Mouse (Mus musculus) testis, adult 2 months (tissue): ENCODE measurements around the gene Slc36a1. TPM values are rescaled to one million over a fixed set of nuclear protein-coding genes. Genes with fewer than 3 reads are reported as not detected.

Experiments used
- H3K27ac ChIP-seq: fragments of 200-500 bp; 2 replicates; pipeline ENCODE4 v1.5.1; 2012; ENCODE audit warnings: low read depth, low read length; ENCODE audit not compliant: control insufficient read depth, insufficient read depth
- H3K27me3 ChIP-seq: fragments of 200-500 bp; 2 replicates; pipeline ENCODE4 v1.6.1; 2012; ENCODE audit warnings: mild to moderate bottlenecking, low read length, moderate library complexity; ENCODE audit not compliant: control insufficient read depth, insufficient read depth
- H3K36me3 ChIP-seq: fragments of 200-500 bp; 2 replicates; pipeline ENCODE4 v1.6.1; 2012; ENCODE audit warnings: mild to moderate bottlenecking, low read length; ENCODE audit not compliant: control insufficient read depth, insufficient read depth
- H3K4me1 ChIP-seq: fragments of 200-500 bp; 2 replicates; pipeline ENCODE4 v1.6.1; 2012; ENCODE audit warnings: low read length; ENCODE audit not compliant: control insufficient read depth, insufficient read depth
- H3K4me3 ChIP-seq: fragments of 200-500 bp; 2 replicates; pipeline ENCODE4 v1.5.1; 2012; ENCODE audit warnings: low read depth, mild to moderate bottlenecking, low read length, moderate library complexity, mixed read lengths; ENCODE audit not compliant: control insufficient read depth
- CTCF ChIP-seq: fragments of 200-500 bp; IDR thresholded peaks from 2 replicates; pipeline ENCODE4 v1.5.1; 2012; ENCODE audit warnings: low read depth, mild to moderate bottlenecking, inconsistent platforms, low read length, moderate library complexity; ENCODE audit not compliant: control insufficient read depth, insufficient read depth, insufficient replicate concordance
- POLR2A ChIP-seq: fragments of 200-500 bp; IDR thresholded peaks from 2 replicates; pipeline ENCODE4 v1.6.1; 2012; ENCODE audit warnings: low read depth, mild to moderate bottlenecking, inconsistent platforms, low read length, moderate library complexity; ENCODE audit not compliant: control insufficient read depth
- polyA plus RNA-seq: library from polyadenylated mRNA; depleted of rRNA; stranded (reverse); fragments of >200 nt; gene quantifications from 2 replicates; pipeline ENCODE4 v1.2.3, GENCODE M21; 2012

Gene Slc36a1
- polyA plus RNA-seq, 1 experiment: 18.1 TPM

GRCm38 (mm10) chr11:55187292-55187691 is 16.9 kb upstream of the Slc36a1 start:
- Histone ChIP-seq H3K4me1 (peaks cover 2% of the 10 kb centered on the region; the same call in 1 of the 2 replicates), H3K27ac (no peak overlapping the region), H3K36me3 (no peaks in the 10 kb centered on the region), H3K4me3 (no peak overlapping the region), H3K27me3 (no peaks in the 10 kb centered on the region)
- TF ChIP-seq POLR2A (no peak), CTCF (no peak)

GRCm38 (mm10) chr11:55187777-55188176 is 16.4 kb upstream of the Slc36a1 start:
- peaks cover 2% of the 10 kb centered on the region; the same call in 1 of the 2 replicates for H3K4me1 ChIP-seq
- no peaks in the 10 kb centered on the region for H3K27me3 ChIP-seq
- H3K36me3 ChIP-seq: no peaks in the 10 kb centered on the region
- H3K27ac ChIP-seq: no peak overlapping the region
- no peak overlapping the region for H3K4me3 ChIP-seq
- TF ChIP-seq POLR2A (no peak), CTCF (no peak)

GRCm38 (mm10) chr11:55190216-55190615 is 13.9 kb upstream of the Slc36a1 start:
- TF ChIP-seq POLR2A: no peak
- no peak for TF ChIP-seq CTCF
- Histone ChIP-seq H3K36me3 (no peaks in the 10 kb centered on the region), H3K4me3 (no peak overlapping the region)

GRCm38 (mm10) chr11:55197086-55197485 is 7.1 kb upstream of the Slc36a1 start:
- Histone ChIP-seq H3K36me3 (no peaks in the 10 kb centered on the region), H3K27ac (no peak overlapping the region), H3K4me3 (peak overlapping the region; percentile 59), H3K27me3 (no peaks in the 10 kb centered on the region), H3K4me1 (no peaks in the 10 kb centered on the region)
- TF ChIP-seq CTCF (no peak), POLR2A (no peak)

More at GRCm38 (mm10) chr11:55190216-55190615, 13.9 kb upstream of the Slc36a1 start:
- H3K27ac ChIP-seq: no peak overlapping the region
- H3K27me3 ChIP-seq: no peaks in the 10 kb centered on the region
- peaks cover 2% of the 10 kb centered on the region; the same call in 1 of the 2 replicates for H3K4me1 ChIP-seq

- H3K4me3 ChIP-seq: peak overlapping the region; percentile 59
Measured at GRCm38 (mm10) chr11:55197740-55198510, 6.2 kb upstream of the Slc36a1 start.

GRCm38 (mm10) chr11:55204602-55205001 is 452 bp downstream of the Slc36a1 start:
- peak overlapping the region; percentile 9; the same call in 1 of the 2 replicates for H3K27ac ChIP-seq
- TF ChIP-seq CTCF: no peak
- TF ChIP-seq POLR2A: no peak
- H3K36me3 ChIP-seq: no peaks in the 10 kb centered on the region
- H3K4me3 ChIP-seq: peak overlapping the region; percentile 93
- H3K4me1 ChIP-seq: peaks cover 2% of the 10 kb centered on the region; the same call in 1 of the 2 replicates
- H3K27me3 ChIP-seq: no peaks in the 10 kb centered on the region

More at GRCm38 (mm10) chr11:55197740-55198510, 6.2 kb upstream of the Slc36a1 start:
- H3K36me3 ChIP-seq: no peaks in the 10 kb centered on the region
- H3K4me1 ChIP-seq: no peaks in the 10 kb centered on the region
- H3K27ac ChIP-seq: no peak overlapping the region
- TF ChIP-seq CTCF (no peak), POLR2A (no peak; the same call in 1 of the 2 replicates)
- no peaks in the 10 kb centered on the region for H3K27me3 ChIP-seq

GRCm38 (mm10) chr11:55208001-55208690 is 4.0 kb downstream of the Slc36a1 start:
- Histone ChIP-seq H3K27ac (no peak overlapping the region), H3K36me3 (no peaks in the 10 kb centered on the region), H3K27me3 (no peaks in the 10 kb centered on the region), H3K4me1 (peaks cover 2% of the 10 kb centered on the region; the same call in 1 of the 2 replicates), H3K4me3 (no peak overlapping the region)
- TF ChIP-seq POLR2A (no peak), CTCF (no peak)
